Mouse (Mus musculus): ENCODE data around the gene Aasdh. TPM values are rescaled to one million over a fixed set of nuclear protein-coding genes. Genes with fewer than 3 reads are reported as not detected.
"Not testable (repeated sequence)": the region's sequence is repeated elsewhere in the genome, so short reads cannot be mapped to it uniquely, and the experiment has no call there.

Aasdh gene
- polyA plus RNA-seq, 1 experiment from 2014 or later, result 21.1 TPM

DNA sequence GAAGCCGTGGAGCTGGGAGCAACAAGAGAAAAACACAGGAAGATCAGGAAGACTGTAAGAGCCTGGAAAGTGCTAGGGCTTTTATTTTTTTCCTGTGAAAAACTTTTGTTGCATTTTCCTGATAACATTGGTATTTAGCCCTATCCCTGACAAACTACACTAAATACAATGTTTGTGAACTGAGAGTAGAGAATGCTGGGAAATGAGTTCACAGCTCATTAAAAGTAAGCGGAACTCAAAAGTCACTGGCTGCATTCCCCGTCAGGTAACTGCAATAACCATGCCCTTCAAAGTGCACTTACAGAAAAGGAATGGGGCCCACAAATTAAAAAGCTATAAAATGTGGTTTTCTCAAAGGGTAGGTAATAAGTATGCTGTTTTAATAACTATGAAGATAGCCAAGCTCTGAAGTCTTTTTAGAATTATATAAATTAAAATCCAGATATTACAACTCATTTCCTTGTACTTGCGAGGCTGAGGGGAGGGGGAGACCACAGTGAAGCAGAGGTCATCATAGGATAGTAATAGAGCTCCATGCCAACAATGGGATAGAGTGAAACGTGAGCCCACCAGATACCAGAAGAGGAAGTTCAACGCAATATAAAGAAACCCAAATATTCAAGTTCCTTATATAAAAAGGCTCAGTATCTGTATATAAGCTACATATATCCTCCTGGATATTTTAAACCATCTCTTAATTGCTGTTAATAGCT is 39.8 kb upstream of the Aasdh start:
- no peak for ATAC-seq (ENCODE audit: insufficient number of reproducible peaks, insufficient read depth, low FRiP score, low TSS enrichment, low read depth)
- Histone ChIP-seq H3K27me3 (no peaks in the 10 kb centered on the region), H3K9ac (replicated peaks) (no peak overlapping the region), H3K9me3 (no peaks in the 10 kb centered on the region), H3K4me3 (replicated peaks) (no peak overlapping the region), H3K27ac (no peak overlapping the region), H3K36me3 (peaks cover 29% of the 10 kb centered on the region), H3K4me1 (replicated peaks) (peaks cover 34% of the 10 kb centered on the region), H3K4me2 (no peak overlapping the region)
- WGBS, result 43% methylated on average over 6 of the region's 6 CpGs

DNA sequence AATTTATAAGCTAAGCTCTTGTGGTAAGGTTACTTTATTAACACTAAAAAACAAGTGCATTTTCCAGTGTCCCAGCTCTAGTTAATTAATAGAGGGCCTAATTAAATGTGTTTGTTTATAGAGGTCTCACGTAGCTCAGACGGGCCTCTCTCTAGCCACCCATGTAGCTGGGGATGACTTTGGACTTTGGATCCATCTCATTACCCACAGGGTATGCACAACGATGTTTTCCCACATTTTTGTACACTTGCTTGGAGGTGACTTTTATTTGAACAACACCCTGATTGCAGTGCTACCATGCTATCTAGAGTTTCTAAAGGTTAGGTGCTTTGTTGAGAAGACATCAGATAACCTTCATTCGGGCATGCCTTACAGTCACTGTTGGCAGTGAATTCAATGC is 37.2 kb upstream of the Aasdh start:
- Histone ChIP-seq H3K4me1 (replicated peaks) (peaks cover 18% of the 10 kb centered on the region), H3K4me3 (replicated peaks) (no peak overlapping the region), H3K27me3 (no peaks in the 10 kb centered on the region), H3K4me2 (no peak overlapping the region), H3K9me3 (no peaks in the 10 kb centered on the region), H3K27ac (no peak overlapping the region), H3K9ac (replicated peaks) (no peak overlapping the region), H3K36me3 (peaks cover 27% of the 10 kb centered on the region)
- no peak for ATAC-seq (ENCODE audit: insufficient number of reproducible peaks, insufficient read depth, low FRiP score, low TSS enrichment, low read depth)
- 85% methylated on average over 4 of the region's 4 CpGs for WGBS

DNA sequence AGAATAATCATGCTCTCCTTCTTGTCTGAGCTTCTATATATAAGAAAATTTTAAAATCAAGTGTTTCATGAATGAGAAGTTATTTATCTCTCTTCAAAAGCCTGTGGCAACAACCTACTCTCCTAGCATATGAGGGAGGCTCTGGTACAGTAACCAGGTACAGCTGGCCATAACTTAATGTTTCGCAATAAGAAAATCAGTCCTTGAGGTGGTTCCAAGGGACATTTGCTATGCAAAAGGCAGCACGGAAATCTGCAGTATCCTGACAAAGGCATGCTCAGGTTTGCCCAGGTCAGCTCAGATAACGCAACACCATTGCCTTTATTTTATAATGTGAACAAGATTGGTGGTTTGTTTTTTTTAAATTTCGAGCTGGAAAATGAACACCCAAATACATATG is 36.7 kb upstream of the Aasdh start:
- no peak overlapping the region for H3K4me3 ChIP-seq (replicated peaks)
- ATAC-seq (ENCODE audit: insufficient number of reproducible peaks, insufficient read depth, low FRiP score, low TSS enrichment, low read depth), result no peak
- no peaks in the 10 kb centered on the region for H3K9me3 ChIP-seq
- no peaks in the 10 kb centered on the region for H3K27me3 ChIP-seq
- WGBS, result 89% methylated on average over 4 of the region's 4 CpGs
- H3K9ac ChIP-seq (replicated peaks), result no peak overlapping the region
- H3K36me3 ChIP-seq, result peaks cover 22% of the 10 kb centered on the region
- no peak overlapping the region for H3K27ac ChIP-seq
- H3K4me1 ChIP-seq (replicated peaks), result peaks cover 18% of the 10 kb centered on the region
- H3K4me2 ChIP-seq, result no peak overlapping the region

DNA sequence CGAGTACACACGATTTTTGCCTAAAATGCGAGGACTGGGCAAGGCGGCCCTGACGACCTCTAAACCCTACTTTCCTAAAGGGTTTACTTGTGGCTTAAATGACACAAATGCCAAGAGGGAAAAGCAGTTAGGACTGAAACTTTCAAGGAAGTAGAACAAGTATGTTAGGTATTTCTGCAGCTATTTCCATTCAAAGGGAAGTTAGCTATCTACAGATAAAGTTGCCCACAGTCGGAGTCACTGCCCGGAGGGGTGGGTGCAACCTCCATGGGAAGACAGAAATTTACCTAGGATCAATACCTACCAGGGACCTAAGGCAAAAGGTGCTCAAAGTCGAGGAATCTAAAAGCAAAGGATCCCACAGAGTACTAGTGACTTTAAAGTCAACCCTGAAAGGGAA is 34.4 kb upstream of the Aasdh start:
- Histone ChIP-seq H3K27me3 (no peaks in the 10 kb centered on the region), H3K4me1 (replicated peaks) (peaks cover under 1% of the 10 kb centered on the region), H3K36me3 (peaks cover 13% of the 10 kb centered on the region), H3K27ac (no peak overlapping the region), H3K4me2 (no peak overlapping the region), H3K4me3 (replicated peaks) (no peak overlapping the region), H3K9me3 (no peaks in the 10 kb centered on the region), H3K9ac (replicated peaks) (no peak overlapping the region)
- ATAC-seq (ENCODE audit: insufficient number of reproducible peaks, insufficient read depth, low FRiP score, low TSS enrichment, low read depth), result no peak
- 92% methylated on average over 8 of the region's 8 CpGs for WGBS

DNA sequence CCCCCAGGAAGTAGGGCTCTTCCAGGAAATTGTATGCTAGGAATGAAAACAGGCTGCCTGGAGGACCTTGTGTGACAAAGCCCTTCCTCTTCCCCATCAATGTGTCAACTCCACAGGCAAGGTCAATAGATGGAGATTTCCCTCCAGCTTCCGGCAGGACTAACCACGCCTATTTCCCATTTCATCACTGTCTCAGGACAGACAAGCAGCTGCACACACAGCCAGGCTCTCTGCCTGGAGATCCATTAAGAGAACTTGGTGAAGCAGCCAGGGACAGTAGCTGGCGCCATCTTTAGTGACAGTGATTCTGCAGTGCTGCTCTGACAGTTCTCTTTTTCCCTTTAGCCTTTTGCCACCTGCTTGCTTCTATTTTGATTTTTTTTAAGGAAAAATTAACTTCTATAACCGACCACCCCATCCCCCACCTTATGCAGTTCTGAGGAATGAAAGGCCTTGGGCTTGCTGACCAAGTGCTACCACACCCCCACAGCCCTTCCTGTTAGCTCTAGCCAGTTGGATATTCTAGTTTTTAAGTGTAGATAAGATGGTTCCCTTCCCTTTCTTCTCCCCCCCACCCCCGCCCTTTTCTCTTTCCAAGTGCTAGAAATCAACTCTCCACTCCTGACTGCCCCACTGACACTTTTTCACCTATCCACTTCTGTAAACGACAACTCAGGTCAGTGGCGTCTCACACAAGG is 24.0 kb upstream of the Aasdh start:
- Histone ChIP-seq H3K36me3 (peaks cover 34% of the 10 kb centered on the region), H3K27ac (no peak overlapping the region)
- no peak for ATAC-seq (ENCODE audit: insufficient number of reproducible peaks, insufficient read depth, low FRiP score, low TSS enrichment, low read depth)

DNA sequence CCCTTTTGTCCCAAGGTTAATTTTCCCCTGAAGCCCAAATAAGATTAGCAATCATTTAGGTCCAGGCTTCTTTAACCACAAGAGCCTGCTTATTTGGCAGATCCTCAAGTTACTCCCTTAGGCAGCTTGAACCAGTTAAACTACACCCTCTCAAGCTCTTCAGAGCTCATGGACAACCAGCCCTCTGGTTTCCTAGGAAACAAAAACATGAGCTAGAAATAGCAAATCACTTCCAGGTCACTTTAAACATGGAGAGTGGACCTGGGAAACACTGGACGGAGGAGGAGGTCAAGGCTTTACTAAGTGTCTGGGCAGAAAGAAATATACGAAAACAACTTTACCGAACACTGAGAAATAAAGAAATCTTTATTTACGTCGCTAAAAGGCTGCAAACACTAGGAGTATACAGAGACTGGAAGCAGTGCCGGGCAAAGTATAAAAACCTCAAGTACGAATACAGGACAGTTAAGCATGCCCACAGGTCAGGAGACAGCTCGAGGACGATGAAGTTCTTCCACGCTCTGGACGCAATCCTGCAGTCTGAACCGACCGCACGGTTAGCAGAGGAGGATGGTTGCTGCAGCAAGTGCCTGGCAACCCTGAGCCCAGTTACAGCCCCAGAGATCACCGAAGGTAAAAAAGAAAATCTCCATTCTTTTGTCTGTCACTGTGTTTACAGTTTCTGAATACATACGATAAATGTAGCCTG is 23.0 kb upstream of the Aasdh start:
- Histone ChIP-seq H3K9me3 (no peaks in the 10 kb centered on the region; the same call in 1 of the 2 replicates), H3K36me3 (peaks cover 42% of the 10 kb centered on the region), H3K27ac (peak overlapping the region; percentile 75), H3K9ac (replicated peaks) (no peak overlapping the region), H3K27me3 (no peaks in the 10 kb centered on the region), H3K4me2 (no peak overlapping the region), H3K4me3 (replicated peaks) (no peak overlapping the region), H3K4me1 (replicated peaks) (peaks cover 14% of the 10 kb centered on the region)
- no peak for ATAC-seq (ENCODE audit: insufficient number of reproducible peaks, insufficient read depth, low FRiP score, low TSS enrichment, low read depth)
- WGBS, result 79% methylated on average over 16 of the region's 16 CpGs

More for the DNA sequence above, 24.0 kb upstream of the Aasdh start:
- no peak overlapping the region for H3K9ac ChIP-seq (replicated peaks)
- H3K9me3 ChIP-seq, result no peaks in the 10 kb centered on the region; the same call in 1 of the 2 replicates
- no peaks in the 10 kb centered on the region for H3K27me3 ChIP-seq
- H3K4me1 ChIP-seq (replicated peaks), result peaks cover 14% of the 10 kb centered on the region
- no peak overlapping the region for H3K4me3 ChIP-seq (replicated peaks)
- H3K4me2 ChIP-seq, result no peak overlapping the region
- WGBS, result 81% methylated on average over 7 of the region's 7 CpGs

DNA sequence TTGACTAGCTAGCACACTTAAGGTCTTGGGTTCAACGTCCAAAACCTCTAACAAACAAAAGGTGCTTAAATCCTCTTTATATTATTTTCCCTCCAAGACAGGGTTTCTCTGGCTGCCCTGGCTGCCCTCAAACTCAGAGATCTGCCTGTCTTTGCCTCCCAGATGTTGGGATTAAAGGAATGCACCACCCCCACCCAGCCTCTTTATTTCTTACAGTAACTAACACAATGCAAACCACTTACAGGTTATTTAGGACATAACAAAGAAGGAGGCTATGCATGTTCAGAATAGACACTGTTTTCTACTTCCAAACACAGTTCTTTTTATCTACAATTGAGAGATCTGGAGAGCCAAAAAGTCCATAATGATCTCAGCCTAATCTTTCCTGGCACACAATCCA is 19.0 kb upstream of the Aasdh start:
- 86% methylated on average over 1 of the region's 1 CpGs for WGBS
- H3K9me3 ChIP-seq, result no peaks in the 10 kb centered on the region; the same call in 1 of the 2 replicates
- H3K27ac ChIP-seq, result no peak overlapping the region
- ATAC-seq (ENCODE audit: insufficient number of reproducible peaks, insufficient read depth, low FRiP score, low TSS enrichment, low read depth), result no peak
- peaks cover 75% of the 10 kb centered on the region for H3K36me3 ChIP-seq
- H3K4me2 ChIP-seq, result no peak overlapping the region
- no peaks in the 10 kb centered on the region for H3K27me3 ChIP-seq
- no peak overlapping the region for H3K4me3 ChIP-seq (replicated peaks)
- peaks cover 14% of the 10 kb centered on the region for H3K4me1 ChIP-seq (replicated peaks)
- H3K9ac ChIP-seq (replicated peaks), result no peak overlapping the region

DNA sequence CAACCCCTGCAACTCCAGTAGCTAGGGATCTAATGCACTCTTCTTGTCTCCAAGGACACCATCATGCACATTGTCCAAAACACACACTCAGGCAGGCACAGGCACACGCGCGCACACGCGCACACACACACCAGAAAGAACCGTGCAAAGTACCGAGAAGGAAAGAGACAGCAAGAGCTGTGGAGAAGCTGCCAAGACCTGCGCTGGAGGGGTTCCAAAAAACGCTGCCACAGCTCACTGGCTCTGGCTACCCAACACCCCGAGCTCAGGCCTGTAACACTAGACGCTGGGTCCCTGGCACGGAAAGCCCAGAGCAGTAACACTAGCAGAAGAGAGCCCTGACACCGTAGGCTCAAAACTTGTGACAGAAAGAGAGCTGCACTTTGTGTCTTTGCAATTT is 18.1 kb upstream of the Aasdh start:
- Histone ChIP-seq H3K4me3 (replicated peaks) (no peak overlapping the region), H3K9me3 (no peaks in the 10 kb centered on the region; the same call in 1 of the 2 replicates), H3K36me3 (peaks cover 81% of the 10 kb centered on the region), H3K27me3 (no peaks in the 10 kb centered on the region), H3K4me2 (no peak overlapping the region), H3K9ac (replicated peaks) (no peak overlapping the region), H3K27ac (no peak overlapping the region), H3K4me1 (replicated peaks) (peaks cover 8% of the 10 kb centered on the region; the same call in 1 of the 2 replicates)
- WGBS, result 94% methylated on average over 13 of the region's 13 CpGs
- no peak for ATAC-seq (ENCODE audit: insufficient number of reproducible peaks, insufficient read depth, low FRiP score, low TSS enrichment, low read depth)

DNA sequence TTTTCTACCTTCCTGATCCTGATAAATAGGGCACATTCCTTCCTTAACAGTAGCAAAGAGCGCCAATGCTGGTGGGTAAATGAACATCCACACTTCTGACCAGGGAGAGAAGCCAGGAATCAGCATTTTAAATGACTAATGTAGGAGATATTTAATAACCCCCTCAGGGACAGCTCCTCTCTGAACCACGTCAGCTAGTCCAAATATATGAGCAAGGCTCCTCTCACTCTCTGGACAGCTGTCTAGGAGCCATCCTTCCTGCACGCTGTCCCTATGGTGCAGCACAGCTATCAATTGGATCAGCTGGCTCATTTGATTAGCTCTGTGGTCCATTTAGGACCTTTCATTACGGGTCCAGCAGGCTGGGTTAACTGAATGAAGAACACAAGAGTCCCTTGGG is 17.5 kb upstream of the Aasdh start:
- H3K4me1 ChIP-seq (replicated peaks), result 0 out of 2 replicates have a peak, but pooled peaks cover 4% of the 10 kb centered on the region
- no peaks in the 10 kb centered on the region; the same call in 1 of the 2 replicates for H3K9me3 ChIP-seq
- H3K4me2 ChIP-seq, result no peak overlapping the region
- 89% methylated on average over 4 of the region's 4 CpGs for WGBS
- H3K27me3 ChIP-seq, result no peaks in the 10 kb centered on the region
- ATAC-seq (ENCODE audit: insufficient number of reproducible peaks, insufficient read depth, low FRiP score, low TSS enrichment, low read depth), result no peak
- H3K27ac ChIP-seq, result no peak overlapping the region
- H3K36me3 ChIP-seq, result peaks cover 87% of the 10 kb centered on the region
- H3K4me3 ChIP-seq (replicated peaks), result no peak overlapping the region
- H3K9ac ChIP-seq (replicated peaks), result no peak overlapping the region

DNA sequence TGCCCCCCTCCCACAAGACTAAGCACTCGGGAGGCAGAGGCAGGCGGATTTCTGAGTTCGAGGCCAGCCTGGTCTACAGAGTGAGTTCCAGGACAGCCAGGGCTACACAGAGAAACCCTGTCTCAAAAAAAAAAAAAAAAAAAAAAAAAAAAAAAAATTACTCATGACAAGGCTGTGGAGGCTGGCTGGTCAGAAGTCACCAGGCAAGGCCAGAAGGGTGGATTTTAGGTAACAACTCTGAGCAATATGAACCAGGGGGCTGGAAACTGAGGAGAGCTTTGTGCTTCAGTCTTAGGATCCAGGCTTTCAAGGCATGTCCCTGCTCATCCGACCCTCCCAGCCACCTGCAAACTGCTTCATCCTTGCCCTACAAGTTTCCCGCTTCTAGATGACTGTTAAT is 7.2 kb upstream of the Aasdh start:
- 93% methylated on average over 5 of the region's 5 CpGs for WGBS
- H3K36me3 ChIP-seq, result peaks cover 30% of the 10 kb centered on the region
- H3K4me2 ChIP-seq; H3K27ac ChIP-seq; H3K4me3 ChIP-seq (replicated peaks); H3K4me1 ChIP-seq (replicated peaks); ATAC-seq (ENCODE audit: insufficient number of reproducible peaks, insufficient read depth, low FRiP score, low TSS enrichment, low read depth); H3K9me3 ChIP-seq; H3K9ac ChIP-seq (replicated peaks); H3K27me3 ChIP-seq: not testable (repeated sequence)

DNA sequence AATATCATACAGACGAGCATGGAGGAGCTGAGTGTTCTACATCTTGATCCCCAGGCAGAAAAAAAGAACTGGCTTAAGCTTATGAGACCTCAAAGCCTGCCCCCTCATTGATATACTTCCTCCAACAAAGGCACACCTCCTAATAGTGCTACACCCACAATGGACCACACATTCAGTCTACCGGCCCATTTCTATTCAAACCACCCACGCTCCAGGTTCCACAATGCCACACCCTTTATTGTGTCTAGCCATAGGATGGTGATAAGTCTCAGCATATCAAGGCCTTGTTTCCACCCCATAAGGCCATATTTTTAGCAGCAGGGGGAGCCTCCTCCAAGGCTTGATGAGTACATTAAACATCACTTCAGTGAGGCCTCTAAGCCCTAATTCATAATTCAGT is 5.5 kb upstream of the Aasdh start:
- Histone ChIP-seq H3K9ac (replicated peaks) (no peak overlapping the region), H3K27me3 (no peaks in the 10 kb centered on the region), H3K4me3 (replicated peaks) (no peak overlapping the region), H3K4me1 (replicated peaks) (0 out of 2 replicates have a peak, but pooled peaks cover 4% of the 10 kb centered on the region), H3K36me3 (peaks cover 20% of the 10 kb centered on the region), H3K27ac (no peak overlapping the region), H3K4me2 (no peak overlapping the region), H3K9me3 (no peaks in the 10 kb centered on the region)
- no peak for ATAC-seq (ENCODE audit: insufficient number of reproducible peaks, insufficient read depth, low FRiP score, low TSS enrichment, low read depth)
- 84% methylated on average over 3 of the region's 3 CpGs for WGBS
